Mouse (Mus musculus) ovary, adult 10 weeks (tissue): Measurements from ENCODE around the gene Capn9. TPM values are rescaled to one million over a fixed set of nuclear protein-coding genes. Genes with fewer than 3 reads are reported as not detected.

Source experiments
- polyA plus RNA-seq: library from polyadenylated mRNA; stranded (reverse); fragments of 350-450 nt; fragmentation: Illumina TruSeq; extraction: RNeasy Lipid Tissue Mini Kit (QIAGEN cat#74804); gene quantifications from one replicate; pipeline ENCODE4 v1.2.3, GENCODE M21; 2014

Capn9 gene
- polyA plus RNA-seq = not detected

GRCm38 (mm10) chr8:124575811-124576210, at the start of gene Capn9:
Capn9 (plus strand) TSS chr8:124576111.

GRCm38 (mm10) chr8:124569593-124569992, 6.3 kb upstream of the Capn9 start, which contains the start of gene Agt:
Agt (minus strand) TSS chr8:124569706.

GRCm38 (mm10) chr8:124663112-124663873, 87.4 kb downstream of the Capn9 start, which contains the start of gene 2310022B05Rik:
2310022B05Rik (minus strand) TSS chr8:124663369.

Other genes starting within 250 kb of the Capn9 start
- 7.8 TPM for gene Pgbd5, start 136.5 kb upstream of the Capn9 start, polyA plus RNA-seq
- gene Cog2, start 55.3 kb upstream of the Capn9 start, polyA plus RNA-seq = 18.6 TPM
- 9.4 TPM for gene Agt, start 6.4 kb upstream of the Capn9 start, polyA plus RNA-seq
- 21.7 TPM for gene 2310022B05Rik, start 87.3 kb downstream of the Capn9 start, polyA plus RNA-seq
- gene Ttc13, start 145.9 kb downstream of the Capn9 start, polyA plus RNA-seq = 34.7 TPM
- 2.0 TPM for gene Arv1, start 146.0 kb downstream of the Capn9 start, polyA plus RNA-seq
- not detected for gene Fam89a, start 175.7 kb downstream of the Capn9 start, polyA plus RNA-seq
- not detected for gene Trim67, start 217.0 kb downstream of the Capn9 start, polyA plus RNA-seq